Mouse (Mus musculus): ENCODE measurements around the gene Rtn4rl2. TPM values are rescaled to one million over a fixed set of nuclear protein-coding genes. Genes with fewer than 3 reads are reported as not detected.

Rtn4rl2 gene
- polyA plus RNA-seq (2014; fragmentation: Illumina TruSeq; extraction: RNeasy Lipid Tissue Mini Kit (QIAGEN cat#74804); ENCODE audit: low read depth, low replicate concordance) = not detected

GRCm38 (mm10) chr2:84886234-84886731 lies at the start of gene Rtn4rl2:
Rtn4rl2 (minus strand) TSS chr2:84886710.

GRCm38 (mm10) chr2:84838593-84838949 lies 47.9 kb downstream of the Rtn4rl2 start, which contains the start of gene Slc43a1:
Slc43a1 (plus strand) TSS chr2:84838850.

GRCm38 (mm10) chr2:84826488-84827282 lies 59.8 kb downstream of the Rtn4rl2 start, which contains the start of gene Timm10:
Timm10 (plus strand) TSS chr2:84826997.

GRCm38 (mm10) chr2:84822552-84822951 lies 64.0 kb downstream of the Rtn4rl2 start, which contains the start of gene Smtnl1:
Smtnl1 (minus strand) TSS chr2:84822652.

Other genes with a start within 250 kb of the Rtn4rl2 start
- gene Ctnnd1, start 235.9 kb downstream of the Rtn4rl2 start, polyA plus RNA-seq (2014; fragmentation: Illumina TruSeq; extraction: RNeasy Lipid Tissue Mini Kit (QIAGEN cat#74804); ENCODE audit: low read depth, low replicate concordance) = 79.3 TPM
- gene Btbd18, start 227.6 kb downstream of the Rtn4rl2 start, polyA plus RNA-seq (2014; fragmentation: Illumina TruSeq; extraction: RNeasy Lipid Tissue Mini Kit (QIAGEN cat#74804); ENCODE audit: low read depth, low replicate concordance) = 4.5 TPM
- gene Selenoh, start 215.9 kb downstream of the Rtn4rl2 start, polyA plus RNA-seq (2014; fragmentation: Illumina TruSeq; extraction: RNeasy Lipid Tissue Mini Kit (QIAGEN cat#74804); ENCODE audit: low read depth, low replicate concordance) = 5.3 TPM
- gene Gm28635, start 208.7 kb downstream of the Rtn4rl2 start, polyA plus RNA-seq (2014; fragmentation: Illumina TruSeq; extraction: RNeasy Lipid Tissue Mini Kit (QIAGEN cat#74804); ENCODE audit: low read depth, low replicate concordance) = not detected
- gene Med19, start 208.3 kb downstream of the Rtn4rl2 start, polyA plus RNA-seq (2014; fragmentation: Illumina TruSeq; extraction: RNeasy Lipid Tissue Mini Kit (QIAGEN cat#74804); ENCODE audit: low read depth, low replicate concordance) = 55.8 TPM
- 70.8 TPM for gene Tmx2, start 207.6 kb downstream of the Rtn4rl2 start, polyA plus RNA-seq (2014; fragmentation: Illumina TruSeq; extraction: RNeasy Lipid Tissue Mini Kit (QIAGEN cat#74804); ENCODE audit: low read depth, low replicate concordance)
- 265 TPM for gene Zdhhc5, start 171.5 kb downstream of the Rtn4rl2 start, polyA plus RNA-seq (2014; fragmentation: Illumina TruSeq; extraction: RNeasy Lipid Tissue Mini Kit (QIAGEN cat#74804); ENCODE audit: low read depth, low replicate concordance)
- gene Clp1, start 159.4 kb downstream of the Rtn4rl2 start, polyA plus RNA-seq (2014; fragmentation: Illumina TruSeq; extraction: RNeasy Lipid Tissue Mini Kit (QIAGEN cat#74804); ENCODE audit: low read depth, low replicate concordance) = 51.4 TPM
- gene Ypel4, start 152.7 kb downstream of the Rtn4rl2 start, polyA plus RNA-seq (2014; fragmentation: Illumina TruSeq; extraction: RNeasy Lipid Tissue Mini Kit (QIAGEN cat#74804); ENCODE audit: low read depth, low replicate concordance) = 3.0 TPM
- gene Gm19426, start 143.1 kb downstream of the Rtn4rl2 start, polyA plus RNA-seq (2014; fragmentation: Illumina TruSeq; extraction: RNeasy Lipid Tissue Mini Kit (QIAGEN cat#74804); ENCODE audit: low read depth, low replicate concordance) = not detected
- 12.6 TPM for gene Serping1, start 111.3 kb downstream of the Rtn4rl2 start, polyA plus RNA-seq (2014; fragmentation: Illumina TruSeq; extraction: RNeasy Lipid Tissue Mini Kit (QIAGEN cat#74804); ENCODE audit: low read depth, low replicate concordance)
- gene Ube2l6, start 87.9 kb downstream of the Rtn4rl2 start, polyA plus RNA-seq (2014; fragmentation: Illumina TruSeq; extraction: RNeasy Lipid Tissue Mini Kit (QIAGEN cat#74804); ENCODE audit: low read depth, low replicate concordance) = 2.4 TPM
- gene Smtnl1, start 64.1 kb downstream of the Rtn4rl2 start, polyA plus RNA-seq (2014; fragmentation: Illumina TruSeq; extraction: RNeasy Lipid Tissue Mini Kit (QIAGEN cat#74804); ENCODE audit: low read depth, low replicate concordance) = 1.1 TPM
- gene Timm10, start 59.7 kb downstream of the Rtn4rl2 start, polyA plus RNA-seq (2014; fragmentation: Illumina TruSeq; extraction: RNeasy Lipid Tissue Mini Kit (QIAGEN cat#74804); ENCODE audit: low read depth, low replicate concordance) = 1.9 TPM
- gene Slc43a1, start 47.9 kb downstream of the Rtn4rl2 start, polyA plus RNA-seq (2014; fragmentation: Illumina TruSeq; extraction: RNeasy Lipid Tissue Mini Kit (QIAGEN cat#74804); ENCODE audit: low read depth, low replicate concordance) = 0.11 TPM
- gene Slc43a3, start 49.9 kb upstream of the Rtn4rl2 start, polyA plus RNA-seq (2014; fragmentation: Illumina TruSeq; extraction: RNeasy Lipid Tissue Mini Kit (QIAGEN cat#74804); ENCODE audit: low read depth, low replicate concordance) = 2.2 TPM
- not detected for gene Prg2, start 93.8 kb upstream of the Rtn4rl2 start, polyA plus RNA-seq (2014; fragmentation: Illumina TruSeq; extraction: RNeasy Lipid Tissue Mini Kit (QIAGEN cat#74804); ENCODE audit: low read depth, low replicate concordance)
- not detected for gene Prg3, start 101.5 kb upstream of the Rtn4rl2 start, polyA plus RNA-seq (2014; fragmentation: Illumina TruSeq; extraction: RNeasy Lipid Tissue Mini Kit (QIAGEN cat#74804); ENCODE audit: low read depth, low replicate concordance)
- 103 TPM for gene Ssrp1, start 150.5 kb upstream of the Rtn4rl2 start, polyA plus RNA-seq (2014; fragmentation: Illumina TruSeq; extraction: RNeasy Lipid Tissue Mini Kit (QIAGEN cat#74804); ENCODE audit: low read depth, low replicate concordance)
- 59.1 TPM for gene P2rx3, start 150.8 kb upstream of the Rtn4rl2 start, polyA plus RNA-seq (2014; fragmentation: Illumina TruSeq; extraction: RNeasy Lipid Tissue Mini Kit (QIAGEN cat#74804); ENCODE audit: low read depth, low replicate concordance)
- 0.21 TPM for gene Tnks1bp1, start 161.3 kb upstream of the Rtn4rl2 start, polyA plus RNA-seq (2014; fragmentation: Illumina TruSeq; extraction: RNeasy Lipid Tissue Mini Kit (QIAGEN cat#74804); ENCODE audit: low read depth, low replicate concordance)
- gene Aplnr, start 249.5 kb upstream of the Rtn4rl2 start, polyA plus RNA-seq (2014; fragmentation: Illumina TruSeq; extraction: RNeasy Lipid Tissue Mini Kit (QIAGEN cat#74804); ENCODE audit: low read depth, low replicate concordance) = 0.22 TPM

Measured in testis, adult 10 weeks (tissue).